Mouse (Mus musculus) intestine, embryonic 16.5 days (tissue): ENCODE data around the gene Fam89b. TPM values are rescaled to one million over a fixed set of nuclear protein-coding genes. Genes with fewer than 3 reads are reported as not detected.
A peak's percentile ranks its signal among the peaks of the same experiment; 100 is the strongest.
"Not testable (repeated sequence)": the region's sequence is repeated elsewhere in the genome, so short reads cannot be mapped to it uniquely, and the experiment has no call there.

ENCODE experiments used
- ATAC-seq: fragments of 200-750 bp; cut with Nextera tagmentation; 2 replicates; pipeline ENCODE4 v1.8.0; 2017; ENCODE audit warnings: moderate TSS enrichment, moderate library complexity
- H3K27ac ChIP-seq: fragments of 300-500 bp; sonication (generic); 2 replicates; pipeline ENCODE4 v1.5.1; 2014; ENCODE audit warnings: mild to moderate bottlenecking, low read length
- H3K27me3 ChIP-seq: fragments of 300-500 bp; sonication (generic); replicated peaks from 2 replicates; pipeline ENCODE4 v1.6.1; 2014; ENCODE audit warnings: low read length, control low read depth, mixed read lengths; ENCODE audit not compliant: control insufficient read depth, insufficient read depth
- H3K36me3 ChIP-seq: fragments of 300-500 bp; sonication (generic); 2 replicates; pipeline ENCODE4 v1.6.1; 2014; ENCODE audit warnings: low read length, control low read depth; ENCODE audit not compliant: control insufficient read depth, insufficient read depth
- H3K4me1 ChIP-seq: fragments of 300-500 bp; sonication (generic); 2 replicates; pipeline ENCODE4 v1.6.1; 2014; ENCODE audit warnings: low read length, control low read depth, mixed read lengths; ENCODE audit not compliant: control insufficient read depth, insufficient read depth
- H3K4me2 ChIP-seq: fragments of 300-500 bp; sonication (generic); 2 replicates; pipeline ENCODE4 v1.6.1; 2014; ENCODE audit warnings: low read depth, low read length, control low read depth
- H3K4me3 ChIP-seq: fragments of 300-500 bp; sonication (generic); 2 replicates; pipeline ENCODE4 v1.5.1; 2014; ENCODE audit warnings: mild to moderate bottlenecking, low read length
- H3K9ac ChIP-seq: fragments of 300-500 bp; sonication (generic); 2 replicates; pipeline ENCODE4 v1.6.1; 2014; ENCODE audit warnings: low read depth, low read length
- H3K9me3 ChIP-seq: fragments of 300-500 bp; sonication (generic); 2 replicates; pipeline ENCODE4 v1.6.1; 2016; ENCODE audit warnings: low read length, control low read depth; ENCODE audit not compliant: control insufficient read depth
- WGBS: fragments of 180-500 bp; shearing (Covaris S2); extraction: QIAGEN DNeasy Blood & Tissue Kit; methylation state at CpG from one replicate; pipeline ENCODE4 v1.1.7; 2014; 5-methylcytosine and 5-hydroxymethylcytosine counted together
- polyA plus RNA-seq: library from polyadenylated mRNA; unstranded; fragments of >200 nt; fragmentation: Nextera tagmentation; extraction: Ambion mirVana; gene quantifications from 2 replicates; pipeline ENCODE4 v1.2.1, GENCODE M21; 2015

Fam89b gene
- polyA plus RNA-seq, 1 experiment from 2014 or later = 57.8 TPM

DNA sequence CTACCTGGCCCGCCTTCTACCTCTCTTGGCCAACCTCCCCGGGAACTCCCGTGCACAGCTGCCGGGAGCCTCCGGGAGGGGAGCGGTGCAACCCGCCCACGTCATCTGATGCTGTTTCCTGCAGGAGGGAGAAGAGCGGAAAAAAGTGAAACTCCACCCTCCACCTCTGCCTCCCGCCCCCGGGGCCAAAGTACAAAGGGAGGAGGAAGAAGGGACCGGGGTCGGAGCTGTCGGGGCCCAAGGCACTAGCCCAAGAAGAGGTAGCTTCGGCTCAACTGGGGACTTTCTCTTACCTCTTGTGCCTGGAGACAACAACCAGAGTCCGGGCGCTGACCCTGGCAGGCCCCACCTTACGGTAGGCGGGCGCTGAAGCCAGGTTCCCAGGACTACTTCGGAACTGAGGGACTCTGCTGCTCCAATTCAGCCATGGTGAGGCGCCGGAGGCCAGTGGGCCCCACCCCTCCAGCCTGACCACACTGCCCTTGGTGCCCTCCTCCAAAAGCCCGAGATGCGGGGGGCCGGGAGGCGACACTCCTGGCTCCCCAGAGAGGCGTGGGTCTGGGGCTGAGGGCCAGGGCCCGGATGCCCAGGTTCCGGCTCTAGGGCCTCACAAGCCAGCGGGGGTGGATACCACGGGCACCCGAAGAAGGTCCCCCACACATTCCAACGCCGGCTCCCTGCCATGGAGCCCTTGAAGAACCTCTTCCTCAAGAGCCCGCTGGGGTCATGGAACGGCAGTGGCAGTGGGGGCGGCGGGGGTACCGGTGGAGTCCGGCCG lies 39.7 kb downstream of the Fam89b start:
- peak; percentile 79 for ATAC-seq
- WGBS = 6% methylated on average over 42 of the region's 42 CpGs
- Histone ChIP-seq H3K27me3 (no peaks in the 10 kb centered on the region), H3K4me3 (peak overlapping the region; percentile 77), H3K36me3 (peaks cover 20% of the 10 kb centered on the region), H3K9me3 (no peaks in the 10 kb centered on the region), H3K4me1 (peaks cover 43% of the 10 kb centered on the region), H3K4me2 (peak overlapping the region; percentile 86), H3K27ac (peak overlapping the region; percentile 95), H3K9ac (peak overlapping the region; percentile 96)

DNA sequence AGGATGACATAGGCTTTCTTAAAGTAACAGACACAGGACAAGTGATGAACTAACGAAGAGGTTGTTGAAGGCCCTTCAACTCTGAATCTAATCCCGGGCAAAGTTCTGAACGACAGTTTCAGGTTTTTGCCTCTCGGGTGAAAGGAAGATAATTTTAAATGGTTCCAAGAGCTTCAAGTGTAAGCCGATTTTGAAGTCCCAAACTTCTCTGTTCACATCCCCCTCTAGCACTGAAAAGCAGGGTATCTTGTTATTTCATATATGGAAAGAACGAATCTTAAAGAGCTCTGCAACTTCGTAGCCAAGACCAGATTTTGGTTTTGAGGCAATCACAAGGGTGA lies 40.4 kb downstream of the Fam89b start:
- Histone ChIP-seq H3K27ac (peak overlapping the region; percentile 95), H3K36me3 (peaks cover 20% of the 10 kb centered on the region), H3K9ac (peak overlapping the region; percentile 96), H3K4me2 (peak overlapping the region; percentile 86), H3K4me1 (peaks cover 41% of the 10 kb centered on the region), H3K9me3 (no peaks in the 10 kb centered on the region), H3K27me3 (no peaks in the 10 kb centered on the region), H3K4me3 (peak overlapping the region; percentile 77)
- under 1% methylated on average over 7 of the region's 7 CpGs for WGBS
- no peak for ATAC-seq

DNA sequence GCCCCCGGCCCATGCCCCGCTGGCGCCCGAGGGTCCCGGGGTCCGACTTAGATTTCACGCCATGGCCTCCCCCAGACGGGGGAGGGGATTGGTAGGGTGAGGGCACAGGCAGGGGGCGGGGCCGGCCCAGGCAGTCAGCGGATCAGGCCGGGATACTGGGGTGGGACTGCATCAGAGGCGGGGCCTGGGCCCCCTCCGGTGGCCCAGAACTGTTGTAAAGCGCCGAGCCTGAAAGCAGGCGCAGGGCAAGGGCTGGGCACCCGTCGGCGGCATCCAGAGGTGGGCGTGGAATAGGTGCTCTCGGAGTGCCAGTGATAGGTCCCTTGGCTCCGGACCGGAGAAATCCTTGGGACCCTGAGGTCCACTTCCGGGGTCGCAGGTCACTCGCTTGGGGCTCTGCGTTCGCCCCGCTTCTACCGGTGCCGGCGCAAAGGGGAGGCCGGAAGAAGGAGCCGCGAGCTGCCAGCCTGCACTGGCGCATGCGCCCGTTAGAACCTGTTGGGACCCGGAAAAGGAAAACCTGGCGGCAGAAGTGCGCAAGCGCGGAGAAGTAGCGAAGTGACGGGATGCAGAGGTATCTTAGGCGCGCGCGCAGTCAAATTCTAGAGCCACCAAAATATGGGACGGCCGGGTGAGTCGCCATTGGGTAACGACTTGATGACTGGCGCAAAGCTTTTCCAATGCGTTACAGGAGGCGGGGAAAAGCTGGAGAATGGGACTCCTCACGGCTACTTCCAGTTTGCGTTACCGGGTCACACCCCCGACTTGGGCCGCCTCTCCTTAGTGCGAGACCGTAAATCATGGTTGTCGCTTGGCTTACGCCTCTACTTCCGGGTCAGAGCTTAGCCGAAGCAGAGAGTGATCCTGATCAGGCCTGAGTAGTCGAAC lies 41.0 kb downstream of the Fam89b start, which contains the start of the genes Map3k11 and Pcnx3:
Gene Map3k11, plus strand, starts transcription at position 543 of the 888 bp plus-strand sequence.
Gene Pcnx3, minus strand, starts transcription at position 709 of the 888 bp plus-strand sequence.
- Histone ChIP-seq H3K36me3 (peaks cover 18% of the 10 kb centered on the region), H3K4me3 (peak within 1 kb of the TSS; percentile 77), H3K4me2 (peak within 1 kb of the TSS; percentile 98), H3K27ac (peak within 1 kb of the TSS; percentile 95), H3K27me3 (no peaks in the 10 kb centered on the region), H3K4me1 (peaks cover 41% of the 10 kb centered on the region), H3K9ac (peak within 1 kb of the TSS; percentile 96), H3K9me3 (no peaks in the 10 kb centered on the region)
- peak; percentile 90 for ATAC-seq
- WGBS = under 1% methylated on average over 69 of the region's 69 CpGs

DNA sequence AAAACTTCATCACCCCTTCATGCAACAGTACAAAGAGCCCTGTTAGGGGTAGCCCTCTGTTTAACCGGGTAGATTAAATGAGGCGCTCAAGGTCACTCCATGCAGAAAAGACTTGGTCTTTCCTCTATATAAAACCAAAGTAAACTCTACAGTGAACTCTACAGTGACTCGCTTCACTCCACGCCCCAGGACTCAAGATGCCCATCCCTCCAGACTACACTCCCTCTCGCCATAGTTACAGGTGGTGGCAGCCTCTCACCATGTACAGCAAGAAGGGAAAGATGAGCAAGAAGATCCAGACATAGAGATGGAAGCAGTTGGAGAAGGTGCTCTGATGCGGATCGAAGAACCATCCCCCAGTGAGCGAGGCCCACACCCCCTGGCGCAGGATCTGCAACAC lies 41.7 kb downstream of the Fam89b start:
- peak overlapping the region; percentile 96 for H3K9ac ChIP-seq
- H3K9me3 ChIP-seq = no peaks in the 10 kb centered on the region
- H3K27ac ChIP-seq = peak overlapping the region; percentile 95

DNA sequence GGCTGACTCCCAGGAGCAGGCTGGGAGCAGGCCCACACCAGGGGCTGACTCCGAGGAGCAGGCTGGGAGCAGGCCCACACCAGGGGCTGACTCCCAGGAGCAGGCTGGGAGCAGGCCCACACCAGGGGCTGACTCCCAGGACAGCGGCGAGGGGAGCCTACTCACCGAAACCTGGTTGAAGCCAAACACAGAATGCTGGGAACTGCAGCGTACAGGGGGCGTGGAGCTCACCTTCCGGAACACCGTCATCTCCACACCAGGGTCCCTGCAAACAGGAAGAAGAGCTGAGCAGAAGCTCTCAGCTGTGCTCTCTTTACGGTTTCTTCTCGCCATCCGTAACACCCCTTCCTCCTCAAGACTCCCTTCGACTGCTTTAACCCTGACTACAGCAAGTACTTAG lies 42.5 kb downstream of the Fam89b start:
- H3K4me2 ChIP-seq = not testable (repeated sequence)

More for the DNA sequence above, 41.7 kb downstream of the Fam89b start:
- Histone ChIP-seq H3K27me3 (no peaks in the 10 kb centered on the region), H3K4me3 (peak overlapping the region; percentile 77), H3K36me3 (peaks cover 21% of the 10 kb centered on the region), H3K4me1 (peaks cover 36% of the 10 kb centered on the region), H3K4me2 (peak overlapping the region; percentile 98)
- WGBS = 14% methylated on average over 9 of the region's 9 CpGs
- ATAC-seq = no peak

DNA sequence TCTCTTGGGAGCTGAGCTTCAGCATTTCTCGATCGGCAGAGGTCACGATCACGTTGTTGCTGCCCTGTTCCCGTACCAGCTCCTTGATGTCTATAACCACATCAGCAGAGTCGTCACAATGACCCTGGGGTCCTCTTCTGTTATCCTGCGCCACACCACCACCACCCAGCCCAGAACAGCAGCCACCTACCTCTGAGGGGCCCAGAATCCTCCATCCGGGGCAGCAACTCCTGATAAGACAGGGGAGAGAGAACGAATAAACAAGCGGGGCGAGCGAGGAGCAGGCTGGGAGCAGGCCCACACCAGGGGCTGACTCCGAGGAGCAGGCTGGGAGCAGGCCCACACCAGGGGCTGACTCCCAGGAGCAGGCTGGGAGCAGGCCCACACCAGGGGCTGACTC lies 43.0 kb downstream of the Fam89b start:
- whole genome bisulfite sequencing = 86% methylated on average over 13 of the region's 13 CpGs

More for the DNA sequence above, 42.5 kb downstream of the Fam89b start:
- 92% methylated on average over 11 of the region's 12 CpGs for WGBS
- not testable (repeated sequence) for H3K9me3 ChIP-seq, H3K27me3 ChIP-seq, ATAC-seq, H3K27ac ChIP-seq
- Histone ChIP-seq H3K4me1 (peaks cover 29% of the 10 kb centered on the region), H3K9ac (peak overlapping the region; percentile 96; the same call in 1 of the 2 replicates), H3K36me3 (peaks cover 21% of the 10 kb centered on the region), H3K4me3 (0 out of 2 replicates have a peak overlapping the region, but pooled peaks have one; percentile 77)

DNA sequence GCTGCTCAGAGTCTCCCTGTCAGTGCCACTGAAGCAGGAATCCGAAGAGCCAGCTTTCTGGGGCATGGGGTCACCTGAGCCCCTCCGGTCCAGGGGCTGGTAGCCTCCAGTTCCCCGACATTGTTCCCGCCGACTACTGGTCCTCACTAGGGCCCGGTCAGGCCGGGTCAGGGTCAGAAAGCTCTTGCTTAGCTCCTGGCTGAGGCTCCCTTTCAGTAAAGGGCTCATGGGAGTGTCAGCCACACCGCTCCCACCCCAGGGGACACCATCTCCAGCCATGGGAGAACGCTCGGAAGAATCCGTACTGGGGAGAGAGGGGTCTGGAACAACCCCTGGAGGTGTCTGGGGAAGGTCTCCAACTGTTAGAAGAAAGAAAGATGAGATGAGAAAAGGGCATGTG lies 43.6 kb downstream of the Fam89b start:
- no peak for ATAC-seq
- Histone ChIP-seq H3K27ac (no peak overlapping the region), H3K27me3 (no peaks in the 10 kb centered on the region), H3K4me2 (no peak overlapping the region), H3K4me3 (no peak overlapping the region), H3K9me3 (no peaks in the 10 kb centered on the region), H3K9ac (no peak overlapping the region), H3K4me1 (peaks cover 18% of the 10 kb centered on the region), H3K36me3 (peaks cover 17% of the 10 kb centered on the region)
- WGBS = 97% methylated on average over 11 of the region's 11 CpGs

More for the DNA sequence above, 43.0 kb downstream of the Fam89b start:
- H3K9me3 ChIP-seq = no peaks in the 10 kb centered on the region
- H3K4me1 ChIP-seq = peaks cover 23% of the 10 kb centered on the region
- H3K4me2 ChIP-seq = no peak overlapping the region
- H3K4me3 ChIP-seq = no peak overlapping the region
- no peaks in the 10 kb centered on the region for H3K27me3 ChIP-seq
- ATAC-seq = no peak
- peaks cover 21% of the 10 kb centered on the region for H3K36me3 ChIP-seq
- H3K27ac ChIP-seq = no peak overlapping the region
- H3K9ac ChIP-seq = no peak overlapping the region

DNA sequence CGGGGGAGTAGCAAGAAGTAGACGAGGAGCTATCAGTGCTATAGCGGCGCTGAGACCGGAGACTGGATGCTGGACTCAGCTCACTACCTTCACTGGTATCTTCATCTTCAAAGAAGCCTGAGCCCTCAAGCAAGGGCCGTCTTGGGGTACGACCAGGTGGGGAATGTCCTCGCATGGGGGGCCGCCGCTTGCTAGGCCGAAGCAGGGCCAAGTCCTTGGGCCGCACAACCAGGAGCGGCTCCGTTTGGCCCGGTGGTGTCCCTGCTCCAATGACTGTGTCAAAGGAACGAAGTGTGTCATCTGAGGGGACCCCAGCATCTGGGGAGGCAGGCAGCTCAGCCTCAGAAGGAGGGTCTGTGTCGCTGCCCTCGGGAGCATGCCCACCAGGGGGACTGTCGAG lies 44.0 kb downstream of the Fam89b start:
- no peak overlapping the region for H3K4me2 ChIP-seq
- no peak overlapping the region for H3K4me3 ChIP-seq
- no peaks in the 10 kb centered on the region for H3K27me3 ChIP-seq
- 92% methylated on average over 19 of the region's 19 CpGs for WGBS
- peaks cover 15% of the 10 kb centered on the region for H3K36me3 ChIP-seq
- H3K27ac ChIP-seq = no peak overlapping the region
- no peak overlapping the region for H3K9ac ChIP-seq
- no peak for ATAC-seq
- H3K9me3 ChIP-seq = no peaks in the 10 kb centered on the region
- H3K4me1 ChIP-seq = peaks cover 13% of the 10 kb centered on the region

DNA sequence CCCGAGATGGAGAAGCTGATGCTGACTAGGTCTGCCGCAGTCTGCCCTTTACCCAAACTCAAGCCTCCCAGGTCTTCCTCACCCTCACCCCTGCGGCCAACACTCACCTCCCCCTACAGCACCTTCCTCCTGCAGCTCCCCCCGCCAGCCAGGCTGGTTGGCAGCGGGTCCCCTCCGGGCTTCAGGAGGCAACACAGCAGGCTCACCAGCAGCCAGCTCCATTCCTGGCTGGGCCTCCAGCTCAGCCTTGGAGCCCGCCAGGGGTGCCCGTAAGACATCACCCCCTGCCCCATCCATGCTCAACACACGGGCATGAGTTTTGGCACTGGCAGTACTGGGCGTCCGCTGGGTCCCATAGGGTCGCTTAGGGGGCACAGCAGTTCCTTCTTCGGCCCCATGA lies 44.5 kb downstream of the Fam89b start:
- no peak overlapping the region for H3K27ac ChIP-seq
- H3K36me3 ChIP-seq = peaks cover 15% of the 10 kb centered on the region
- no peak for ATAC-seq
- H3K4me2 ChIP-seq = no peak overlapping the region
- H3K4me3 ChIP-seq = no peak overlapping the region
- H3K27me3 ChIP-seq = no peaks in the 10 kb centered on the region
- no peaks in the 10 kb centered on the region for H3K9me3 ChIP-seq
- H3K9ac ChIP-seq = no peak overlapping the region
- WGBS = 96% methylated on average over 13 of the region's 13 CpGs
- peaks cover 10% of the 10 kb centered on the region for H3K4me1 ChIP-seq
